Mouse (Mus musculus): ENCODE data around the gene C1qa. TPM values are rescaled to one million over a fixed set of nuclear protein-coding genes. Genes with fewer than 3 reads are reported as not detected.

C1qa gene
- polyA plus RNA-seq, 1 experiment, result 258 TPM

DNA sequence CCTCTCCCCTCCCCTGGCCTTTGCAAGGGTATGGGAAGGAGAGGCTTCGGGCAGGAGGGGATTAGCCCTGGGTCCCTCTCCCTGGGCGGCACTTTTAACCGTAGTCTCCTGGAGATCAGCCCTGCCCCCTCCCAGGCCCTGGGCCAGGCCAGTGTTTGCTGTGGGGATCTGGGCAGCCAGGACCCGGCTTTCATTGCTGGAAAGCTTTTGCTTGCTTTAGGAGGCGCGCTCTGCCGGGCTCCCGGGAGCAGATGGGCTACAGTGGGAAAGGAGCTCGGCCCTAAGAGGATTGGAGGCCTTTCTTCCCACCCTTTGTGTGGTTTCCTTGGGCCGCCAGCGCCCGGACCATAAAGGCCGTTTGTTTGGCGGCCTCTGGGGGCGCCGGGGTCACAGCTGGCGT, 36.8 kb downstream of the C1qa start:
- Histone ChIP-seq H3K4me3 (ENCODE audit: control insufficient read depth, insufficient read depth, low read length) (no peak overlapping the region), H3K27me3 (ENCODE audit: control insufficient read depth, insufficient read depth, low read length) (no peaks in the 10 kb centered on the region), H3K36me3 (ENCODE audit: control insufficient read depth, insufficient read depth, low read length) (no peaks in the 10 kb centered on the region), H3K27ac (ENCODE audit: control insufficient read depth, insufficient read depth, low read length) (no peak overlapping the region), H3K4me1 (replicated peaks; ENCODE audit: control insufficient read depth, insufficient read depth, low read length) (peaks cover 5% of the 10 kb centered on the region)
- 63% methylated on average over 17 of the region's 17 CpGs for WGBS
- DNase-seq, result no peak
- no peak for TF ChIP-seq CTCF (IDR thresholded peaks at IDR 0.05; ENCODE audit: borderline replicate concordance, control insufficient read depth, extremely low read depth, insufficient read depth, low read length, poor library complexity)
- no peak for TF ChIP-seq POLR2A (IDR thresholded peaks at IDR 0.05; ENCODE audit: control insufficient read depth, extremely low read depth, insufficient read depth, low read length, poor library complexity)

GRCm38 (mm10) chr4:136860022-136860421, 38.6 kb downstream of the C1qa start:
- H3K4me1 ChIP-seq (replicated peaks; ENCODE audit: control insufficient read depth, insufficient read depth, low read length), result peaks cover 5% of the 10 kb centered on the region
- TF ChIP-seq POLR2A (IDR thresholded peaks at IDR 0.05; ENCODE audit: control insufficient read depth, extremely low read depth, insufficient read depth, low read length, poor library complexity), result no peak
- TF ChIP-seq CTCF (IDR thresholded peaks at IDR 0.05; ENCODE audit: borderline replicate concordance, control insufficient read depth, extremely low read depth, insufficient read depth, low read length, poor library complexity), result peak; percentile 68; the same call in 1 of the 2 replicates
- no peak overlapping the region for H3K27ac ChIP-seq (ENCODE audit: control insufficient read depth, insufficient read depth, low read length)
- DNase-seq, result no peak
- WGBS, result 90% methylated on average over 7 of the region's 7 CpGs
- H3K27me3 ChIP-seq (ENCODE audit: control insufficient read depth, insufficient read depth, low read length), result no peaks in the 10 kb centered on the region
- no peaks in the 10 kb centered on the region for H3K36me3 ChIP-seq (ENCODE audit: control insufficient read depth, insufficient read depth, low read length)
- no peak overlapping the region for H3K4me3 ChIP-seq (ENCODE audit: control insufficient read depth, insufficient read depth, low read length)

DNA sequence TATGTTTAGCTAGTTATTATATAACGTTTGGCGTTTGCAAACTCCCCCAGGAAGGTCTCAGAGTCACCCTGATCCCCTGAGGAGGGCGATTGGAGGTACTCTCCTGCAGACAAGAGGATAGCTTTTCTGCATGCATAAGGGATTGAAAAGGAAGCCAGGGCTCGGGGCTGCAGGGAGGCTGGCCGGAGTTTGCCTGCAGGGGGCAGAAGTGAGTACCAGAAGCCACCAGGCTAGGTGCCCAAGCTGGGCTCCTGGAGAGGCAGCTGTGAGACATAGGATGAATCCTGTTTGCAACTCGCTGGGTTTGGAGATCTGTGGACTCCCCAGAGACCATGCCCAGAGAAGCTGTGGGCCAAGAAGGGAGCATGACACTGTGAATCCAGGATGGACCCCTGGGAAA, 43.5 kb downstream of the C1qa start:
- H3K27me3 ChIP-seq (ENCODE audit: control insufficient read depth, insufficient read depth, low read length), result no peaks in the 10 kb centered on the region
- H3K27ac ChIP-seq (ENCODE audit: control insufficient read depth, insufficient read depth, low read length), result no peak overlapping the region
- H3K4me3 ChIP-seq (ENCODE audit: control insufficient read depth, insufficient read depth, low read length), result no peak overlapping the region
- 54% methylated on average over 6 of the region's 6 CpGs for WGBS
- no peak for DNase-seq
- no peaks in the 10 kb centered on the region for H3K36me3 ChIP-seq (ENCODE audit: control insufficient read depth, insufficient read depth, low read length)
- TF ChIP-seq CTCF (IDR thresholded peaks at IDR 0.05; ENCODE audit: borderline replicate concordance, control insufficient read depth, extremely low read depth, insufficient read depth, low read length, poor library complexity) (no peak), POLR2A (IDR thresholded peaks at IDR 0.05; ENCODE audit: control insufficient read depth, extremely low read depth, insufficient read depth, low read length, poor library complexity) (no peak)
- no peaks in the 10 kb centered on the region for H3K4me1 ChIP-seq (replicated peaks; ENCODE audit: control insufficient read depth, insufficient read depth, low read length)

GRCm38 (mm10) chr4:136852989-136853388, 45.6 kb downstream of the C1qa start:
- Histone ChIP-seq H3K27ac (ENCODE audit: control insufficient read depth, insufficient read depth, low read length) (no peak overlapping the region), H3K4me3 (ENCODE audit: control insufficient read depth, insufficient read depth, low read length) (no peak overlapping the region), H3K27me3 (ENCODE audit: control insufficient read depth, insufficient read depth, low read length) (no peaks in the 10 kb centered on the region), H3K4me1 (replicated peaks; ENCODE audit: control insufficient read depth, insufficient read depth, low read length) (no peaks in the 10 kb centered on the region), H3K36me3 (ENCODE audit: control insufficient read depth, insufficient read depth, low read length) (no peaks in the 10 kb centered on the region)
- 95% methylated on average over 12 of the region's 12 CpGs for WGBS
- DNase-seq, result no peak
- TF ChIP-seq CTCF (IDR thresholded peaks at IDR 0.05; ENCODE audit: borderline replicate concordance, control insufficient read depth, extremely low read depth, insufficient read depth, low read length, poor library complexity) (no peak), POLR2A (IDR thresholded peaks at IDR 0.05; ENCODE audit: control insufficient read depth, extremely low read depth, insufficient read depth, low read length, poor library complexity) (no peak)

DNA sequence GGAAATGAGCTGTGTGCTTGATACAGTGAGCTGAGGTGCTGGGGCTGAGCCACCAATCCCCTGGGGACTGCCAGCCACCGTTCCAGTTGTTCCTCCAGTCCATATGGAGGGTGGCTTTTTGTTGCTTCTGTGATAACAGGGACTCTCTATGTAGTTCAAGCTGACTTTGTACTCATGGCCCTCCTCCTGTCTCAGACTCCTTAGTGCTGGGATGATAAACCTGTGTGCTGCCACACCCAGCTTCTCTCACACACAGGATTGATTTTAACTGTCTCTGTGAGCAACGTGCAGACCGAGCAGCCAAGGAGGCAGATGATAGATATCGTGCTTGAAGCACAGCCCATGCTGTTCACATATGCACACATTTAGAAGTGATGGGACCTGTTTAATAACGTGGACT, 46.5 kb downstream of the C1qa start:
- H3K36me3 ChIP-seq (ENCODE audit: control insufficient read depth, insufficient read depth, low read length), result no peaks in the 10 kb centered on the region
- no peak overlapping the region for H3K4me3 ChIP-seq (ENCODE audit: control insufficient read depth, insufficient read depth, low read length)
- TF ChIP-seq POLR2A (IDR thresholded peaks at IDR 0.05; ENCODE audit: control insufficient read depth, extremely low read depth, insufficient read depth, low read length, poor library complexity) (no peak), CTCF (IDR thresholded peaks at IDR 0.05; ENCODE audit: borderline replicate concordance, control insufficient read depth, extremely low read depth, insufficient read depth, low read length, poor library complexity) (no peak)
- no peaks in the 10 kb centered on the region for H3K27me3 ChIP-seq (ENCODE audit: control insufficient read depth, insufficient read depth, low read length)
- WGBS, result 90% methylated on average over 5 of the region's 5 CpGs
- no peak for DNase-seq
- H3K4me1 ChIP-seq (replicated peaks; ENCODE audit: control insufficient read depth, insufficient read depth, low read length), result no peaks in the 10 kb centered on the region
- H3K27ac ChIP-seq (ENCODE audit: control insufficient read depth, insufficient read depth, low read length), result no peak overlapping the region

DNA sequence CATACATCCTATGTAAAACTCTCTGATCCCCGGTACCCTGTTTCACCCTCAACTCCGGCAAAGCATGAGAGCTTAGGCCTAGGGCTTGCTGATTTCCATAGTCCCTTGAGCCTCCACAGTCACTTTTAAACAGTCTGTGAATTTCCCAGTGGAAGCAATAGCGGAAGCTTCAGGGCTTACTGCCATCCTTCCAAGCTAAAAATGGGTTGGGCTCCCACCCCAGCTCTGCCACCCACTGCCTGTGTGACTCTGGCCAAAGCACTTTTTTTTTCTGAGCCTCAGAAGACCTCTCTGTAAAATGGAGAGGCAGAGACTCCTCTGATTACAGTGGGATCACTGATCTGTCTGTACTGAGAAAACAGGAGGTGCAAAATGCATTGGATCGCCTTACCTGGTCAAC, 50.0 kb downstream of the C1qa start:
- TF ChIP-seq CTCF (IDR thresholded peaks at IDR 0.05; ENCODE audit: borderline replicate concordance, control insufficient read depth, extremely low read depth, insufficient read depth, low read length, poor library complexity) (no peak), POLR2A (IDR thresholded peaks at IDR 0.05; ENCODE audit: control insufficient read depth, extremely low read depth, insufficient read depth, low read length, poor library complexity) (no peak)
- Histone ChIP-seq H3K27me3 (ENCODE audit: control insufficient read depth, insufficient read depth, low read length) (no peaks in the 10 kb centered on the region), H3K36me3 (ENCODE audit: control insufficient read depth, insufficient read depth, low read length) (no peaks in the 10 kb centered on the region), H3K4me1 (replicated peaks; ENCODE audit: control insufficient read depth, insufficient read depth, low read length) (no peaks in the 10 kb centered on the region), H3K4me3 (ENCODE audit: control insufficient read depth, insufficient read depth, low read length) (no peak overlapping the region), H3K27ac (ENCODE audit: control insufficient read depth, insufficient read depth, low read length) (no peak overlapping the region)
- no peak for DNase-seq
- 79% methylated on average over 4 of the region's 4 CpGs for WGBS

GRCm38 (mm10) chr4:136847166-136847565, 51.4 kb downstream of the C1qa start:
- Histone ChIP-seq H3K27me3 (ENCODE audit: control insufficient read depth, insufficient read depth, low read length) (no peaks in the 10 kb centered on the region), H3K36me3 (ENCODE audit: control insufficient read depth, insufficient read depth, low read length) (no peaks in the 10 kb centered on the region), H3K4me1 (replicated peaks; ENCODE audit: control insufficient read depth, insufficient read depth, low read length) (peaks cover 1% of the 10 kb centered on the region; the same call in 1 of the 2 replicates), H3K27ac (ENCODE audit: control insufficient read depth, insufficient read depth, low read length) (no peak overlapping the region), H3K4me3 (ENCODE audit: control insufficient read depth, insufficient read depth, low read length) (no peak overlapping the region)
- TF ChIP-seq CTCF (IDR thresholded peaks at IDR 0.05; ENCODE audit: borderline replicate concordance, control insufficient read depth, extremely low read depth, insufficient read depth, low read length, poor library complexity) (no peak), POLR2A (IDR thresholded peaks at IDR 0.05; ENCODE audit: control insufficient read depth, extremely low read depth, insufficient read depth, low read length, poor library complexity) (no peak)
- no peak for DNase-seq
- WGBS, result 95% methylated on average over 6 of the region's 6 CpGs

Other genes with a start within 250 kb of the C1qa start
- 15.4 and 24.1 TPM in 2 replicates for gene Ephb2, start 62.8 kb downstream of the C1qa start, polyA plus RNA-seq (2012; rRNA removed)
- 266 and 395 TPM in 2 replicates for gene C1qb, start 12.6 kb downstream of the C1qa start, polyA plus RNA-seq (2012; rRNA removed)
- 334 and 468 TPM in 2 replicates for gene C1qc, start 5.7 kb downstream of the C1qa start, polyA plus RNA-seq (2012; rRNA removed)
- 0.24 and 0.38 TPM in 2 replicates for gene Epha8, start 58.0 kb upstream of the C1qa start, polyA plus RNA-seq (2012; rRNA removed)
- 24.9 and 30.8 TPM in 2 replicates for gene Zbtb40, start 150.0 kb upstream of the C1qa start, polyA plus RNA-seq (2012; rRNA removed)